In genomic region chr2:60816307-60816706, GRCm38 (mm10) we compare ENCODE assay signal across 23 mouse cellular contexts.
A peak's percentile ranks its signal among the peaks of the same experiment; 100 is the strongest.
DNase-seq lines count a peak whose midpoint lies in the region; ATAC-seq and TF ChIP-seq lines count a peak whose summit lies in the region.
"Had no signal": no experiment of that assay in that cellular context is flagged by ENCODE, and none has a peak within 500 bp of the region (broad histone marks: within the 10 kb centered on the region; RNA-seq: fewer than 3 reads in every experiment).

No protein-coding gene starts in this region.

- TF ChIP-seq RAD21 in MEL (IDR thresholded peaks at IDR 0.05; ENCODE audit: low read depth, low read length), result no peak

- H3K4me2 ChIP-seq in intestine, embryonic 15.5 days (replicated peaks), result no peak overlapping the region

- DNase-seq in gastrocnemius, adult 2 months, result no peak
- DNase-seq in gastrocnemius, adult 18-20 months (ENCODE audit: low spot score), result no peak
- peak; percentile 53 for DNase-seq in heart, adult 11 months
- DNase-seq in heart, postnatal 4 days, result no peak
- no peak for DNase-seq in MEL (ENCODE audit: low read depth, low spot score)
- DNase-seq in layer of hippocampus, postnatal 36 days, result no peak
- DNase-seq: adrenal gland, adult 2 months; adrenal gland, adult 8-10 months; adrenal gland, postnatal 10 days; adrenal gland, postnatal 14 days; adrenal gland, postnatal 25 days; adrenal gland, postnatal 36 days; B cell, adult 2 months; cerebellum, adult 11 months; cerebellum, adult 11-12 months; cerebellum, adult 18-20 months had no signal

- H3K27me3 ChIP-seq in MEL (ENCODE audit: control insufficient read depth in 1 of 2, insufficient read depth in 2 of 2, low read length in 2 of 2), result no peaks in the 10 kb centered on the region
- H3K27me3 ChIP-seq in intestine, embryonic 15.5 days (replicated peaks), result no peaks in the 10 kb centered on the region
- H3K27me3 ChIP-seq: CH12.LX, Patski had no signal

- no peak for TF ChIP-seq POLR2A in MEL (IDR thresholded peaks at IDR 0.05; ENCODE audit: control insufficient read depth in 1 of 2, insufficient read depth in 1 of 2, low read depth in 1 of 2, low read length in 2 of 2, poor library complexity in 1 of 2)
- no peak for TF ChIP-seq POLR2A in cortical plate, adult 2 months (IDR thresholded peaks at IDR 0.05; ENCODE audit: extremely low read depth, insufficient read depth, low read length)

- no peak for TF ChIP-seq CTCF in gastrocnemius, adult 2 months (IDR thresholded peaks at IDR 0.05)
- TF ChIP-seq CTCF in MEL (IDR thresholded peaks at IDR 0.05 in 2 of 3, conservative IDR thresholded peaks at IDR 0.05 in 1 of 3; ENCODE audit: control insufficient read depth in 1 of 3, insufficient read depth in 1 of 3, low read depth in 2 of 3, low read length in 3 of 3, poor library complexity in 1 of 3, severe bottlenecking in 1 of 3), result no peak
- no peak for TF ChIP-seq CTCF in cortical plate, adult 2 months (IDR thresholded peaks at IDR 0.05; ENCODE audit: extremely low read depth, insufficient read depth, low read length)

- no peaks in the 10 kb centered on the region; a peak in 1 of 4 replicates for H3K4me1 ChIP-seq in MEL (ENCODE audit: control insufficient read depth in 1 of 2, insufficient read depth in 2 of 2, low read length in 2 of 2)
- peaks cover 1% of the 10 kb centered on the region for H3K4me1 ChIP-seq in cortical plate, adult 2 months (ENCODE audit: control insufficient read depth, insufficient read depth, low read length)
- H3K4me1 ChIP-seq in intestine, embryonic 15.5 days (replicated peaks), result no peaks in the 10 kb centered on the region; the same call in 1 of the 2 replicates

- ATAC-seq in intestine, embryonic 15.5 days, result no peak
- ATAC-seq: activated CD4-positive, CD25-positive, alpha-beta regulatory T cell, adult 4 months; CD4-positive, CD25-positive, alpha-beta regulatory T cell, adult 4 months; Patski had no signal

- intact Hi-C loops in gastrocnemius, adult 2 months (cut with DNase I), result no loop called here

- TF ChIP-seq EP300 in MEL (IDR thresholded peaks at IDR 0.05; ENCODE audit: low read depth in 1 of 2, low read length in 2 of 2), result no peak

- H3K79me2 ChIP-seq in MEL (ENCODE audit: control insufficient read depth, insufficient read depth, low read length, poor library complexity), result no peaks in the 10 kb centered on the region

- 72% methylated on average over 2 of the region's 2 CpGs for WGBS in intestine, embryonic 15.5 days

- no peaks in the 10 kb centered on the region for H3K9me3 ChIP-seq in MEL (replicated peaks; ENCODE audit: insufficient read depth, low read length)
- no peaks in the 10 kb centered on the region for H3K9me3 ChIP-seq in intestine, embryonic 15.5 days
- H3K9me3 ChIP-seq: G1E had no signal

- no peak overlapping the region for H3K9ac ChIP-seq in MEL (ENCODE audit: control insufficient read depth, low read depth, low read length, poor library complexity, severe bottlenecking)
- no peak overlapping the region for H3K9ac ChIP-seq in intestine, embryonic 15.5 days

- H3K4me3 ChIP-seq in gastrocnemius, adult 2 months, result no peak overlapping the region
- H3K4me3 ChIP-seq in MEL (ENCODE audit: control insufficient read depth in 1 of 2, insufficient read depth in 1 of 2, low read depth in 2 of 2, low read length in 2 of 2), result no peak overlapping the region
- H3K4me3 ChIP-seq in cortical plate, adult 2 months (ENCODE audit: insufficient read depth, low read length), result no peak overlapping the region
- no peak overlapping the region for H3K4me3 ChIP-seq in intestine, embryonic 15.5 days (replicated peaks)

- H3K36me3 ChIP-seq in MEL (ENCODE audit: control insufficient read depth in 1 of 2, insufficient read depth in 2 of 2, low read length in 2 of 2), result no peaks in the 10 kb centered on the region
- no peaks in the 10 kb centered on the region for H3K36me3 ChIP-seq in intestine, embryonic 15.5 days

- peak overlapping the region; percentile 13; the same call in 1 of the 2 replicates for H3K27ac ChIP-seq in gastrocnemius, adult 2 months
- H3K27ac ChIP-seq in MEL (ENCODE audit: control insufficient read depth, low read depth, low read length), result no peak overlapping the region
- H3K27ac ChIP-seq in cortical plate, adult 2 months (ENCODE audit: insufficient read depth, low read length), result peak overlapping the region; percentile 15; the same call in 1 of the 2 replicates
- no peak overlapping the region for H3K27ac ChIP-seq in intestine, embryonic 15.5 days

TF ChIP-seq in MEL, 35 proteins besides CTCF, POLR2A, EP300 and RAD21:
- TF ChIP-seq GATA1 (IDR thresholded peaks at IDR 0.05; ENCODE audit: low read depth, low read length) (0 out of 2 replicates have a peak, but pooled peaks have one; percentile 9), TBP (IDR thresholded peaks at IDR 0.05; ENCODE audit: low read depth, low read length) (peak; percentile 82), ZC3H11A (IDR thresholded peaks at IDR 0.05; ENCODE audit: low read depth, low read length) (no peak)
TF ChIP-seq in MEL: peak in this region for 2.

Comparison
In these comparisons a context has a peak if more than half of its experiments do, and no peak if none do; other contexts are left out.
1. H3K27ac ChIP-seq: peak in gastrocnemius, adult 2 months (single experiment) and cortical plate, adult 2 months (single experiment); none in MEL (single experiment) and intestine, embryonic 15.5 days (single experiment).